In genomic region chr11:68384131-68384530, GRCm38 (mm10) we compare ENCODE assay signal across 11 mouse cellular contexts. TPM values are rescaled to one million over a fixed set of nuclear protein-coding genes. Genes with fewer than 3 reads are reported as not detected.
DNase-seq lines count a peak whose midpoint lies in the region; ATAC-seq lines count a peak whose summit lies in the region.
"Had no signal": no experiment of that assay in that cellular context is flagged by ENCODE, and none has a peak within 500 bp of the region (broad histone marks: within the 10 kb centered on the region; RNA-seq: fewer than 3 reads in every experiment).

No protein-coding gene starts in this region.

- 21% methylated on average over 12 of the region's 12 CpGs for WGBS in heart, embryonic 14.5 days
- 4% methylated on average over 12 of the region's 12 CpGs for WGBS in hindbrain, embryonic 11.5 days
- WGBS in midbrain, embryonic 14.5 days: 2% methylated on average over 12 of the region's 12 CpGs

- no peak for DNase-seq in heart, adult 8-10 months (ENCODE audit: low spot score)
- DNase-seq in hindbrain, embryonic 11.5 days (ENCODE audit: low spot score): peak; percentile 35
- DNase-seq in midbrain, embryonic 14.5 days: peak; percentile 34
- no peak for DNase-seq in Muller cell, postnatal 12 days (ENCODE audit: inconsistent ontology term)
- no peak for DNase-seq in urinary bladder, postnatal 4 days (ENCODE audit: low spot score in 2 of 2)

- H3K36me3 ChIP-seq in heart, embryonic 14.5 days (ENCODE audit: control insufficient read depth, insufficient read depth, low read length): no peaks in the 10 kb centered on the region
- H3K36me3 ChIP-seq in hindbrain, embryonic 11.5 days (ENCODE audit: control insufficient read depth, insufficient read depth, low read length): no peaks in the 10 kb centered on the region
- H3K36me3 ChIP-seq in midbrain, embryonic 14.5 days (ENCODE audit: control insufficient read depth, insufficient read depth, low read length): no peaks in the 10 kb centered on the region

- H3K4me2 ChIP-seq in heart, embryonic 14.5 days (ENCODE audit: low read length): peak overlapping the region; percentile 92
- H3K4me2 ChIP-seq in hindbrain, embryonic 11.5 days (replicated peaks; ENCODE audit: low read depth, low read length): peak overlapping the region; percentile 89
- H3K4me2 ChIP-seq in midbrain, embryonic 14.5 days (ENCODE audit: low read length): peak overlapping the region; percentile 90

- H3K27ac ChIP-seq in heart, embryonic 14.5 days (replicated peaks in 1 of 2; ENCODE audit: control insufficient read depth in 1 of 2, insufficient read depth in 1 of 2, low read depth in 2 of 2, low read length in 2 of 2): no peak overlapping the region
- no peak overlapping the region for H3K27ac ChIP-seq in brown adipose tissue, adult 24 weeks (replicated peaks; ENCODE audit: low read depth, low read length)
- no peak overlapping the region for H3K27ac ChIP-seq in hindbrain, embryonic 11.5 days (ENCODE audit: low read depth, low read length)
- H3K27ac ChIP-seq in midbrain, embryonic 14.5 days (replicated peaks; ENCODE audit: low read depth, low read length): no peak overlapping the region
- H3K27ac ChIP-seq: macrophage had no signal

- H3K4me3 ChIP-seq in heart, embryonic 14.5 days (ENCODE audit: control insufficient read depth in 1 of 2, insufficient read depth in 1 of 2, low read depth in 1 of 2, low read length in 2 of 2): peak overlapping the region; percentile 75 to 77
- peak overlapping the region; percentile 83 for H3K4me3 ChIP-seq in brown adipose tissue, adult 24 weeks (ENCODE audit: insufficient read depth, low read depth, low read length)
- peak overlapping the region; percentile 68 for H3K4me3 ChIP-seq in hindbrain, embryonic 11.5 days (ENCODE audit: low read depth, low read length)
- H3K4me3 ChIP-seq in midbrain, embryonic 14.5 days (replicated peaks; ENCODE audit: low read depth, low read length): peak overlapping the region; percentile 53
- H3K4me3 ChIP-seq: erythroblast, embryonic 14.5 days had no signal

- ATAC-seq in heart, embryonic 14.5 days (ENCODE audit: insufficient number of reproducible peaks, insufficient read depth, low FRiP score, low read depth): no peak
- ATAC-seq in hindbrain, embryonic 11.5 days (ENCODE audit: low FRiP score): no peak
- no peak for ATAC-seq in midbrain, embryonic 14.5 days (ENCODE audit: low FRiP score, low TSS enrichment)
- ATAC-seq in erythroblast, adult 5-6 weeks (replicated peaks; ENCODE audit: low FRiP score, poor library complexity, severe bottlenecking): no peak
- ATAC-seq: CD4-positive, CD25-positive, alpha-beta regulatory T cell, adult 4 months had no signal

- H3K9me3 ChIP-seq in heart, embryonic 14.5 days (ENCODE audit: control insufficient read depth, low read length): no peaks in the 10 kb centered on the region
- H3K9me3 ChIP-seq in hindbrain, embryonic 11.5 days (ENCODE audit: control insufficient read depth, low read length): no peaks in the 10 kb centered on the region
- no peaks in the 10 kb centered on the region for H3K9me3 ChIP-seq in midbrain, embryonic 14.5 days (ENCODE audit: control insufficient read depth, low read length)

- H3K9ac ChIP-seq in heart, embryonic 14.5 days (ENCODE audit: low read length): peak overlapping the region; percentile 88
- peak overlapping the region; percentile 92 for H3K9ac ChIP-seq in hindbrain, embryonic 11.5 days (ENCODE audit: low read depth, low read length)
- H3K9ac ChIP-seq in midbrain, embryonic 14.5 days (replicated peaks; ENCODE audit: low read length): peak overlapping the region; percentile 59; the same call in 1 of the 2 replicates

- H3K27me3 ChIP-seq in heart, embryonic 14.5 days (ENCODE audit: control insufficient read depth, insufficient read depth, low read length): peaks cover 52% of the 10 kb centered on the region
- peaks cover 60% of the 10 kb centered on the region for H3K27me3 ChIP-seq in hindbrain, embryonic 11.5 days (ENCODE audit: control insufficient read depth, insufficient read depth, low read length)
- H3K27me3 ChIP-seq in midbrain, embryonic 14.5 days (ENCODE audit: control insufficient read depth, insufficient read depth, low read length): peaks cover 61% of the 10 kb centered on the region

- H3K4me1 ChIP-seq in heart, embryonic 14.5 days (ENCODE audit: control insufficient read depth in 2 of 2, insufficient read depth in 2 of 2, low read length in 2 of 2): peaks cover 13 to 21% of the 10 kb centered on the region in 2 experiments
- peaks cover 6% of the 10 kb centered on the region; the same call in 1 of the 2 replicates for H3K4me1 ChIP-seq in brown adipose tissue, adult 24 weeks (ENCODE audit: control insufficient read depth, insufficient read depth, insufficient read length, low read length)
- peaks cover 25% of the 10 kb centered on the region for H3K4me1 ChIP-seq in hindbrain, embryonic 11.5 days (replicated peaks; ENCODE audit: control insufficient read depth, insufficient read depth, low read length)
- H3K4me1 ChIP-seq in midbrain, embryonic 14.5 days (ENCODE audit: control insufficient read depth, insufficient read depth, low read length): peaks cover 25% of the 10 kb centered on the region

RNA-seq across cellular contexts. Expression of gene Ntn1, which starts 16.5 kb away (rescaled TPM):
- 10.6 and 11.5 TPM in 2 replicates for polyA plus RNA-seq in heart, embryonic 14.5 days (2014; fragmentation: Nextera tagmentation; extraction: Ambion mirVana)
- 10 to 100 TPM; 62.6 to 88.8 (median 70.8) TPM for total RNA-seq in heart, adult 8-10 months (2022)
- 6.1 and 7.6 TPM in 2 replicates for polyA plus RNA-seq in brown adipose tissue, adult 24 weeks (2012; ENCODE audit: insufficient read depth, insufficient read length, missing spikeins)
- polyA plus RNA-seq in hindbrain, embryonic 11.5 days (2014; fragmentation: Nextera tagmentation; extraction: Ambion mirVana): 7.7 and 11.9 TPM in 2 replicates
- polyA plus RNA-seq in midbrain, embryonic 14.5 days (2014; fragmentation: Nextera tagmentation; extraction: Ambion mirVana): 8.4 and 12.3 TPM in 2 replicates
- total RNA-seq in erythroblast, adult 5-6 weeks (2015; ENCODE audit: low replicate concordance): not detected in 2 replicates
- total RNA-seq in erythroblast, adult 5-6 weeks (2017; ENCODE audit: low replicate concordance): not detected in 2 replicates
- polyA plus RNA-seq: erythroblast, embryonic 14.5 days had no signal

RNA-seq across cellular contexts. Expression of gene Pik3r5, which starts 47.8 kb away (rescaled TPM):
- polyA plus RNA-seq in heart, embryonic 14.5 days (2014; fragmentation: Nextera tagmentation; extraction: Ambion mirVana): 0.65 and 1.0 TPM in 2 replicates
- total RNA-seq in heart, adult 8-10 months (2022): 1 to 10 TPM in 1 of 4 experiments, under 1 TPM in 3; 0.31 to 1.6 (median 0.70) TPM
- polyA plus RNA-seq in brown adipose tissue, adult 24 weeks (2012; ENCODE audit: insufficient read depth, insufficient read length, missing spikeins): 0.75 and 1.5 TPM in 2 replicates
- polyA plus RNA-seq in hindbrain, embryonic 11.5 days (2014; fragmentation: Nextera tagmentation; extraction: Ambion mirVana): 0.73 and 0.74 TPM in 2 replicates
- 0.04 and 0.54 TPM in 2 replicates for polyA plus RNA-seq in midbrain, embryonic 14.5 days (2014; fragmentation: Nextera tagmentation; extraction: Ambion mirVana)
- total RNA-seq in erythroblast, adult 5-6 weeks (2015; ENCODE audit: low replicate concordance): 8.3 and 12.5 TPM in 2 replicates
- total RNA-seq in erythroblast, adult 5-6 weeks (2017; ENCODE audit: low replicate concordance): 2.5 and 7.2 TPM in 2 replicates

Comparison
In these comparisons a context has a peak if more than half of its experiments do, and no peak if none do; other contexts are left out.
1. DNase-seq: peak in hindbrain, embryonic 11.5 days (single experiment) and midbrain, embryonic 14.5 days (single experiment); none in heart, adult 8-10 months (single experiment), Muller cell, postnatal 12 days (single experiment) and urinary bladder, postnatal 4 days (0 of 2).
2. Peak in every context shown above with its lines, with median percentiles within 50 percentile points of each other: H3K4me2 ChIP-seq, H3K4me3 ChIP-seq and H3K9ac ChIP-seq.